Mouse (Mus musculus) stomach, embryonic 14.5 days (tissue): ENCODE measurements around the gene Dcst1. TPM values are rescaled to one million over a fixed set of nuclear protein-coding genes. Genes with fewer than 3 reads are reported as not detected.

ENCODE experiments used
- ATAC-seq: fragments of 200-750 bp; cut with Nextera tagmentation; 2 replicates; pipeline ENCODE4 v1.8.0; 2017; ENCODE audit warnings: low read depth, moderate TSS enrichment; ENCODE audit not compliant: insufficient number of reproducible peaks, insufficient read depth, low FRiP score
- H3K27ac ChIP-seq: fragments of 300-500 bp; sonication (generic); 2 replicates; pipeline ENCODE4 v1.5.1; 2014; ENCODE audit warnings: mild to moderate bottlenecking, low read length, moderate library complexity, mixed read lengths
- H3K27me3 ChIP-seq: fragments of 300-500 bp; sonication (generic); 2 replicates; pipeline ENCODE4 v1.6.1; 2014; ENCODE audit warnings: low read length, control low read depth, mixed read lengths; ENCODE audit not compliant: control insufficient read depth, insufficient read depth
- H3K36me3 ChIP-seq: fragments of 300-500 bp; sonication (generic); 2 replicates; pipeline ENCODE4 v1.6.1; 2014; ENCODE audit warnings: mild to moderate bottlenecking, control low read depth, low read length, moderate library complexity, mixed read lengths; ENCODE audit not compliant: control insufficient read depth, insufficient read depth
- H3K4me1 ChIP-seq: fragments of 300-500 bp; sonication (generic); 2 replicates; pipeline ENCODE4 v1.6.1; 2014; ENCODE audit warnings: low read length, control low read depth, mixed read lengths; ENCODE audit not compliant: control insufficient read depth, insufficient read depth
- H3K4me2 ChIP-seq: fragments of 300-500 bp; sonication (generic); replicated peaks from 2 replicates; pipeline ENCODE4 v1.6.1; 2014; ENCODE audit warnings: low read depth, low read length, control low read depth
- H3K4me3 ChIP-seq: fragments of 300-500 bp; sonication (generic); 2 replicates; pipeline ENCODE4 v1.5.1; 2014; ENCODE audit warnings: low read depth, low read length, control low read depth
- H3K9ac ChIP-seq: fragments of 300-500 bp; sonication (generic); replicated peaks from 2 replicates; pipeline ENCODE4 v1.6.1; 2014; ENCODE audit warnings: low read depth, mild to moderate bottlenecking, control low read depth, low read length, moderate library complexity, mixed read lengths
- H3K9me3 ChIP-seq: fragments of 300-500 bp; sonication (generic); 2 replicates; pipeline ENCODE4 v1.6.1; 2016; ENCODE audit warnings: low read depth, low read length, control low read depth; ENCODE audit not compliant: control insufficient read depth
- WGBS: fragments of 180-500 bp; shearing (Covaris S2); extraction: QIAGEN DNeasy Blood & Tissue Kit; methylation state at CpG from one replicate; pipeline ENCODE4 v1.1.7; 2014; 5-methylcytosine and 5-hydroxymethylcytosine counted together
- polyA plus RNA-seq: library from polyadenylated mRNA; unstranded; fragments of >200 nt; fragmentation: Nextera tagmentation; extraction: Ambion mirVana; gene quantifications from 2 replicates; pipeline ENCODE4 v1.2.1, GENCODE M21; 2014

Gene Dcst1
- polyA plus RNA-seq, 1 experiment from 2014 or later: 0.55 TPM

GRCm38 (mm10) chr3:89337721-89338578 is 27.1 kb downstream of the Dcst1 start, which contains the start of gene Efna4:
Efna4 (minus strand) TSS chr3:89338028.
- H3K4me1 ChIP-seq: peaks cover 33% of the 10 kb centered on the region
- H3K27ac ChIP-seq: peak within 1 kb of the TSS; percentile 92
- no peaks in the 10 kb centered on the region for H3K27me3 ChIP-seq
- peaks cover 17% of the 10 kb centered on the region; the same call in 1 of the 2 replicates for H3K36me3 ChIP-seq
- peak within 1 kb of the TSS; percentile 89 for H3K4me3 ChIP-seq
- ATAC-seq: peak; percentile 87
- peak within 1 kb of the TSS; percentile 82 for H3K9ac ChIP-seq
- H3K9me3 ChIP-seq: no peaks in the 10 kb centered on the region
- WGBS: under 1% methylated on average over 44 of the region's 44 CpGs
- H3K4me2 ChIP-seq: peak within 1 kb of the TSS; percentile 73

- Histone ChIP-seq H3K9me3 (no peaks in the 10 kb centered on the region), H3K27ac (peak overlapping the region; percentile 92), H3K4me1 (peaks cover 39% of the 10 kb centered on the region), H3K36me3 (peaks cover 19% of the 10 kb centered on the region; the same call in 1 of the 2 replicates), H3K4me2 (peak overlapping the region; percentile 73), H3K9ac (peak overlapping the region; percentile 82), H3K4me3 (peak overlapping the region; percentile 89), H3K27me3 (no peaks in the 10 kb centered on the region)
- peak; percentile 5; the same call in 1 of the 2 replicates for ATAC-seq
- WGBS: under 1% methylated on average over 21 of the region's 21 CpGs
These were observed 27.9 kb downstream of the Dcst1 start for GRCm38 (mm10) chr3:89337062-89337720.

- Histone ChIP-seq H3K27ac (peak overlapping the region; percentile 92; the same call in 1 of the 2 replicates), H3K36me3 (peaks cover 19% of the 10 kb centered on the region; the same call in 1 of the 2 replicates), H3K9ac (peak overlapping the region; percentile 82), H3K4me2 (peak overlapping the region; percentile 73), H3K27me3 (no peaks in the 10 kb centered on the region), H3K4me1 (peaks cover 39% of the 10 kb centered on the region), H3K9me3 (no peaks in the 10 kb centered on the region), H3K4me3 (peak overlapping the region; percentile 89)
- no peak for ATAC-seq
- WGBS: 7% methylated on average over 6 of the region's 6 CpGs
These were observed 28.5 kb downstream of the Dcst1 start for GRCm38 (mm10) chr3:89336529-89336928.

- no peak overlapping the region for H3K27ac ChIP-seq
- no peaks in the 10 kb centered on the region for H3K27me3 ChIP-seq
- no peak overlapping the region for H3K9ac ChIP-seq
- no peaks in the 10 kb centered on the region for H3K9me3 ChIP-seq
- H3K4me1 ChIP-seq: peaks cover 21% of the 10 kb centered on the region
- no peak for ATAC-seq
- WGBS: 68% methylated on average over 11 of the region's 11 CpGs
- no peak overlapping the region for H3K4me3 ChIP-seq
- H3K4me2 ChIP-seq: no peak overlapping the region
- peaks cover 19% of the 10 kb centered on the region; the same call in 1 of the 2 replicates for H3K36me3 ChIP-seq
These were observed 32.0 kb downstream of the Dcst1 start for GRCm38 (mm10) chr3:89333053-89333452.

- Histone ChIP-seq H3K9me3 (no peaks in the 10 kb centered on the region), H3K4me2 (no peak overlapping the region), H3K27ac (0 out of 2 replicates have a peak overlapping the region, but pooled peaks have one; percentile 7), H3K27me3 (no peaks in the 10 kb centered on the region), H3K4me3 (no peak overlapping the region), H3K9ac (no peak overlapping the region), H3K4me1 (peaks cover 24% of the 10 kb centered on the region), H3K36me3 (peaks cover 19% of the 10 kb centered on the region; the same call in 1 of the 2 replicates)
- ATAC-seq: no peak
- 46% methylated on average over 12 of the region's 12 CpGs for WGBS
These were observed 32.6 kb downstream of the Dcst1 start for GRCm38 (mm10) chr3:89332476-89332875.

- Histone ChIP-seq H3K27ac (no peak overlapping the region), H3K9me3 (no peaks in the 10 kb centered on the region), H3K9ac (no peak overlapping the region), H3K4me2 (no peak overlapping the region), H3K27me3 (no peaks in the 10 kb centered on the region), H3K36me3 (peaks cover 19% of the 10 kb centered on the region; the same call in 1 of the 2 replicates), H3K4me1 (peaks cover 28% of the 10 kb centered on the region), H3K4me3 (no peak overlapping the region)
- 38% methylated on average over 10 of the region's 10 CpGs for WGBS
- ATAC-seq: no peak
These were observed 33.0 kb downstream of the Dcst1 start for GRCm38 (mm10) chr3:89332013-89332412.

- Histone ChIP-seq H3K4me1 (peaks cover 23% of the 10 kb centered on the region), H3K4me3 (no peak overlapping the region), H3K4me2 (no peak overlapping the region), H3K9ac (no peak overlapping the region), H3K27ac (no peak overlapping the region), H3K36me3 (peaks cover 19% of the 10 kb centered on the region; the same call in 1 of the 2 replicates), H3K27me3 (no peaks in the 10 kb centered on the region), H3K9me3 (no peaks in the 10 kb centered on the region)
- ATAC-seq: no peak
- WGBS: 56% methylated on average over 13 of the region's 13 CpGs
These were observed 33.5 kb downstream of the Dcst1 start for GRCm38 (mm10) chr3:89331561-89331960.

- 30% methylated on average over 10 of the region's 10 CpGs for WGBS
- Histone ChIP-seq H3K9me3 (no peaks in the 10 kb centered on the region), H3K9ac (no peak overlapping the region), H3K27ac (no peak overlapping the region), H3K27me3 (no peaks in the 10 kb centered on the region), H3K4me1 (peaks cover 17% of the 10 kb centered on the region), H3K4me3 (no peak overlapping the region), H3K36me3 (peaks cover 19% of the 10 kb centered on the region; the same call in 1 of the 2 replicates), H3K4me2 (no peak overlapping the region)
- ATAC-seq: no peak
These were observed 34.1 kb downstream of the Dcst1 start for GRCm38 (mm10) chr3:89330948-89331347.
